Mouse (Mus musculus) left cerebral cortex, postnatal 36 days (tissue): ENCODE data around the gene Cyp11a1. TPM values are rescaled to one million over a fixed set of nuclear protein-coding genes. Genes with fewer than 3 reads are reported as not detected.
A peak's percentile ranks its signal among the peaks of the same experiment; 100 is the strongest.

Source experiments
- DNase-seq, 2 experiments: peaks; one replicate each; pipeline ENCODE4 v3.0.0; 2021 to 2022; ENCODE audit warnings: low spot score in 2 of 2, mixed read lengths in 1 of 2
- intact Hi-C: fragments of 180-260 bp; cut with DNase I; formaldehyde crosslinking; loops from one replicate; pipeline ENCODE4 v1.15.1; 2025
- total RNA-seq, 2 experiments: library from RNA; stranded (reverse); gene quantifications; 2 replicates each; pipeline ENCODE4 v1.2.3; 2021

Gene Cyp11a1
- total RNA-seq, 2 experiments from 2014 or later = 3.9 to 5.6 TPM

DNA sequence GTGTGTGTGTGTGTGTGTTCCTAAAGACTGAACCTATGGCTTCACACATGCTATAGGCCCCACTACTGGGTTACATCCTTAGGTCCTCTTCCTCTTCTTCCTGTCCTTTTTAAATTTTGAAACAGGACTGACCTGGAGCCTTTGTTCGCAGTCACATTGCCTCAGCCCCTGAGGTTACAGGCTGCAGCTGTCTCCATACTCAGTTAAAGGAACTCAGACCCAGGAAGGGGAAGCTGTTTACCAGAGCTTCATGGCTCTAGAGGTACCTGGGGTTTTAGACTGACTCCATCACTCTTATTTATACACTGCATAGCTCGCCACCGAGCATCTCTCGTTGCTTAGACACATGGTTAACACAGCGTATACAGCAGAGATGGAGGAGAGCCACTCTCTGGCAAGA, 34.8 kb upstream of the Cyp11a1 start:
- intact Hi-C loops = no loop called here
- no peak for DNase-seq

DNA sequence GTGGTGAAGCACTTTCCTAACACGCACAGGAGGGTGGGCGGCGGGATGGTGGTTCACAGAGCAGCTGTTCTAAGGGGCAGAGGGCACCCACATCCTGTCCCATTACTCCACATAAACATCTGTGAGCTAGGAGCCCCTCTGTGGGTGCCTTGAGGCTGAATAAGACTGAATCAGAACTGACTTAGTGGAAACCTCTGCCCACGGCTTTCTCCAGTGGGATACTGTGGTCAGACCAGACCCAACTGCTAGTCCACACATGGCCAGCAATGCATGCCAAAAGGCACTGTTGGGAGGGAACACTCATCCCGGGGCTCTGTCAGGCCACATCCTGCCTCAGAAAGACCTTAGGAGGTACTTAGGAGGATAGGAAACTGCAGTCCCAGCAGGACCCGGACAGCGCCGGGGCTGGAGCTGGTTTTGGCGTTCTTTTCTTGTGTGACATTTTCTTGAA, 34.0 kb upstream of the Cyp11a1 start:
- intact Hi-C loops = no loop called here
- no peak for DNase-seq

DNA sequence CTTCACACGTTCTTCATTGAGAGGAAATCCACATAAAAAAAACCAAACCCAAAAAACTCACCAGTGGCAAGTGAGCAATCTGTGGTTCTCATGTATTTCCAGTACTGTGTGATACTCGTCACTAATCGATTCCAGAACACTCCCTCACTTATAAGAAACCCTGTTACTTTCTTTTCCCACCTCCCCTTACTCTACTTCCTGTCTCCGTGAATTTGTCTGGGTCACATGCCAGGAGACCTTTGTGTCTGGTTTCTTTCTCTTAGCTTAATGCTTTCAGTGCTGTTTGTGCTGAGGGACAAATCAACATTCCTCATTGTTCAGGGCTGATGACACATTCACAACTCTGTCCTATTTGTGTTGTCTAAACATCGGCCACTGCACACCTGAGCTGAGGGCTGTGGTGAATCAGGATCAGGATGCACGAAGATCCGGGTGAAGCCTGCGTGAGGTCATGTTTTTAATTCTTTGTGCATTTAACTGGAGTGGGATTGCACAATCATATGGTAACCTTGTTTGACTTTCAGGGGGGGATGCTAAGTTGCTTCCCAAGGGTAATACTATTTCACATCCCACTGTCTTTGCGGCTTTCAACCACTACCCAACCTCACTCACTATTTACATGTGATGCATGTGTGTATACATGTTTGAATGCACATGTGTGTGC, 33.3 kb upstream of the Cyp11a1 start:
- DNase-seq = no peak
- intact Hi-C loops = no loop called here

DNA sequence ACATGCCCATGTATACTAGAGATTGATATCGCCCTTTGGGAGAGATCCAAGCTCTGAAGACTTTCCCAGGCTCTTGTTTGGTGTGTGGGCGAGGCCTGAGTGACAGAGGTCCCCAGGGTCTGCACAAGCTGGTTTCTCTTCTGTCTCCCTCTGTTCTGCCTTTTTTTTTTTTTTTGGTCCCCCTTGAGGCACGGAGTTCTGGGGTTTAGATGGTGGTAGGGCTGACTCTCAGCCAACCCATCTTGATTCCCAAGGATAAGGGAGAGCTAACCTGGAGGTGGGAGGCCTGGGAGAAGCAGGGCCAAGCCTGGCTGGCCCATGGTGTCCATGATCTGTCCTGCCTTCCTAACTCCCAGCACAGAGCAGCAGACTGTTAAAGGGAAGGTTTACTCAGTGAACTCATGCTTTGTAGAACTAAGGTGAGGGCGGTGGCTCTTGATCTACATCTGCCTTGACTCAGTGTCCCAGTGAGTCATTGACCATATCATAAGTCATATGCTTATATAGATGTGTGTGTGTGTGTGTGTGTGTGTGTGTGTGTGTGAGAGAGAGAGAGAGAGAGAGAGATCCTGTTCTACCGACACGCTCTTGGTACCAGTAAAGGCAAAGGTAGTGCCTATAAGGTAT, 32.7 kb upstream of the Cyp11a1 start:
- intact Hi-C loops = no loop called here
- DNase-seq = no peak

DNA sequence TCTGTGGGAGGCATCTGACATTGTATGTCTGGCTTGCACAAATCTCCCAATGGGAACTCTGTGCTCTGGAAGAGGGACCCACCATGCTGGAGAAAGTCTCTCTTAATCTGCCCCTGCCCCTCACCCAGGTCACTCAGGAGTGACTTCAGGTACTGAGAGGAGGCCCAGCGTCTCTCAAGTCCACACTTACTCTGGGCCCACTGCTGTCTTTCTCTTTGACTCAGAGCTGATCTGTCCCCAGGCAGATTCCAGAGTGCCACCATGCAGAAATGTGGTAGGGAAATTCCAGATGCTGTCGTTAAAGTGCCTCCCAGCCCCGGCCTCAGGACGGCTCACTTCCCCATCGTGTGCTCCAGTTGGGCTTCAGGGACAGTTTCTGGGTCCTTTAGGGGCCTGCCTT, 32.0 kb upstream of the Cyp11a1 start:
- intact Hi-C loops = no loop called here
- DNase-seq = no peak

DNA sequence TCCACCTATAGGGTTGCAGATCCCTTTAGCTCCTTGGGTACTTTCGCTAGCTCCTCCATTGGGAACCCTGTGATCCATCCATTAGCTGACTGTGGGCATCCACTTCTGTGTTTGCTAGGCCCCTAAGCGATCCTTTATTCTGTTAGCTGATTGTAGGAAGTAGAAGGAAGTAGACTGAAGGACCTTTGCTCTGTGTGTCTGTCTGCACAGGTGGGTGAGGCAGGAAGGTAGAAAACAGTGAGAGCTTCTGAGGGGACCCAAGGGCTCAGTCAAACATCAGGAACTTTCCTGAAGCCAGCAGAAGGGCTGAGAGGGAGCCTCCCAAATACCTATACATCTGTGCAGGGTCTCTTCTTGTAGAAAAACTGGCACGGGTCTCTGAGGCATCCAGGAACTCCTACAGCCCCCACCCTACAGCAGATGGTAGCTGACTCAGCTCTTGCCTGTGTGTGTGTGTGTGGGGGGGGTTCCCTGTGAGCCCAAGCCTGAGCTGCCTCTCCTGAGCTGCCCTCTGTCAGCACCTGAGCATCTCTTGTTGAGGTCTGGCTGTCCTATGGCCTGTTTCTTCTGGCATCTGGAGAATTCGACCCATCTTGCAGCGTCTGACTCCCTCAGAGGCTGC, 30.9 kb upstream of the Cyp11a1 start:
- intact Hi-C loops = no loop called here
- no peak for DNase-seq

DNA sequence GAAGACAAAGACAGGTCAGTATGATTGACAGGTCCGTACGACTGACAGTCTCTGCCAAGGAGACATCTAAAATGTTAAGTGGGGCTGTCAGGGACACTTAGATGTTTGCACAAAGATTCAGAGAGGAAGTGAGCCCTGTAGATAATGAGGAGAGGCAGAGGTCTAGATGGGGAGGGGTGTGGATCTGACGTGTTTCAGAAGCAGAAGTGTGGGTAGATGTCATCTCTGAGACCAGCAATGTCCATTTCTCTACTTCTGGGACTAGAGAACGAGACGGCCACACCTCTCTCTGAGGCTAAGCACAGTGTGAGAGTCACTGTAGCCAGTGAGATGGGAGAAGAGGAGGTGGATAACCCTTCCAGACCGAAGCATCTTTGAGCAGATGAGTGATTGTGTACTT, 28.2 kb upstream of the Cyp11a1 start:
- no peak for DNase-seq

DNA sequence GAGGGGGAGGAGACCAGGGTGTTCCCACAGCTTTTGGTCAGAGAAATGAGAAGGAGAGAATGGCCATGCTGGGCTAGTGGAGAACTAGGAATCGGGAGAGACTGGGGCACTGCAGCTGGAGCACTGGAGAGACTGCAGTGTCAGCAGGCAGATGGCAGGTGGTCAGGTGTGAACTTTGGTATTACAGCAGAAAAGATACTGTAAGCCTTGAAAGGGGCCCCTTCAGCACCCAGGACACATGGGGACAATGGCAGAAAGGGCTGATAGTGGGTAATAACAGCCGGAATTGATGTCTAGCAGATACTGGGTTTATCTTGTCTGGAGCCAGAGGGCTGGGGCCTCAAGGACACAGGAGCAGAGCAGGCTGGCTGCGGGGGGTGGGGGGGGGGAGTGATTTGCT, 27.4 kb upstream of the Cyp11a1 start:
- DNase-seq = no peak
- intact Hi-C loops = no loop called here

More for the DNA sequence above, 28.2 kb upstream of the Cyp11a1 start:
- intact Hi-C loops = no loop called here

DNA sequence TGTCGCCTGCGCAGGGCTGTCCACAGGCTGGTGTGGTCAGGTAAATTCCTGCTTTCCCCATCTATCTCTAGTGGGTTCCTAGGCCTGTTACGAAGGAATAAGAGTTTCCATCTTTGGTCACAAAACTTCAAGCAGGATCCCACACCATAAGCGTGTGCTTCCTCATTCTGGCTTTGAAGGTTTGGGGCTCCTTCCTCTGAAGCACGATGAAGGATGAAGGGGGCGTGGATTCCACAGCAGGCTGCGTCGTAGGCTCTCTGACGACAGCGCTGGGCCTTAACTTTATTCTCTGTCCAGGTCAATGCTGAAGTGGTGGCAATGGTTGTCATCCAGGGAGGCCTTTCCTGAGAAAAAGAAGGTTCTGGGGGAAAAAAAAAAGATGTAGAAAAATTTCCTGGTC, 25.6 kb upstream of the Cyp11a1 start:
- intact Hi-C loops = no loop called here
- DNase-seq = no peak

DNA sequence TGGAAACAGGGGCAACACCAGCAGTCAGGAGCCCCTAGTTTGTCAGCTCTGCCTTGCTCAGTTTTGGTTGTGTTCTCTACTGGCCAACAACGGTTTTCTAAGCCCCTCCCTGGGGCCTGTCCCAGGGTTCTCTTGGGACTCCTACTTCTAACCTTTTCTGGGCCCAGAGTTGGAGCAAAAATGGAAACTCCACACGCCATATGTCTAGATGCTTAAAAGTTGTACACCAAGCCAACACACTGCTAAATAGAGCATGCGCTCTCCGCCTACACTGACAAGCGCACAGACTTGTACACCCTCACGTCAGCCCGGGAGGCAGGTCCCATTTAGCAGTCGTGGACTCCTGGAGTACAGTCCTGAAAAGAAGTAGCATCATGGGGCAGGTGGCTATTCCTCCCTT, 20.9 kb upstream of the Cyp11a1 start:
- peak; percentile 71 to 82 for DNase-seq
- intact Hi-C loops = no loop called here

DNA sequence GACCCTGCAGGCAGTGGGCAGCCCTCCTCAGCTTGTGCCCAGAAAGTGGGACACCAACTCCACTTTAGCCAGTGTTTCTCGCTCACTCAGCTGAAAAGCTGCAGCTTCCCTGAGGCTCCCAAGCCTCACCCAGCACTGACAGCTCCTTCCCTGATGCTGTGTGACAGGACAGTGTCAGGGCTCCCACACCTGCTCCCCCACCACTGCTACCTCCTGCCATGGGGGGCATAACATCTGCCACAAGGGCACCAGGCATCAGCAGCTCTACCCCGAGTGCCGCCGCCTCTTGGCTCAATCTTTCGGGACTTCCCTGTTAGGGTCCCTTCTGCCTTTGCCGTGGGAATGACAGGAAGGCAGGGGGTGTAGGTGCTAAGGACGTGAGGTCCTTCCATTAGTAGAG, 19.9 kb upstream of the Cyp11a1 start:
- no peak for DNase-seq
- intact Hi-C loops = no loop called here

DNA sequence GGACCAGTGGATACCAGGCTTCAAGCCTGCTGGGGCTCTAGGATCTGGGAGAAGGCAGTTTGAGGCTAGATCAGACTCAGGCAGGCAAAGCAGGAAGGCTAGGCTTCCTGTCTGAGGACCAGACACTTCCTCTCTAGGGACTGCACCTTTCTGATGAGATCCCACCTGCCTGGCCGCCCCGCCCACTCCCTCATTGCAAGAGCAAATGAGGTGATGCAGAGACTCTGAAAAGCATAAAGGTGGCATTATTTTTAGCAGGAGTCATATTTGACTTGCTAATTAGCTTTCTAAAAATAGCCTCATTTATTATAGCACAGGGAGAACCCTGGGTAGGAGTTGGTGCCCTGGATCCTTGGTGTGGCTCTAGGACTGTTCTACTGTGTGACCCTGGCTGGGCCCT, 18.1 kb upstream of the Cyp11a1 start:
- intact Hi-C loops = no loop called here
- DNase-seq = no peak

DNA sequence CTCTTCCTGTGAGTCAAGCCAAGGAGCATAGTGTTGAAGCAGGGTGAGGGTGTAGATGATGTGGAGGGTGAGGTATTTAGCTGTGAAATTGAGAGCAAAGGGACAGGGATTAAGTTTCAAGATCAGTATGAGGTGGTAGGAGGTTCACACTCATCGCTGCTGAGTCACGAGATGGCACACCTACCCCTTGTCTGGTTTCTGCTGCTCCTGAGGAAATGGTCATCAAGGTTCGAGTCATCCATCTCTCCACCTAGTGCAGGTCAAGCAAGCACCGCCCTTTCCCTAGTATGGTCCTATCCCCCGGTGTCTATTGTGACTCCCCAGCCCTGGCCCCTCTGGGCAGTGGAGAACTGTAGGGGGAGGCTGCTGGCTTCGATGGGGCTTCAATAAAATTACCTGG, 16.9 kb upstream of the Cyp11a1 start:
- no peak for DNase-seq
- intact Hi-C loops = no loop called here

DNA sequence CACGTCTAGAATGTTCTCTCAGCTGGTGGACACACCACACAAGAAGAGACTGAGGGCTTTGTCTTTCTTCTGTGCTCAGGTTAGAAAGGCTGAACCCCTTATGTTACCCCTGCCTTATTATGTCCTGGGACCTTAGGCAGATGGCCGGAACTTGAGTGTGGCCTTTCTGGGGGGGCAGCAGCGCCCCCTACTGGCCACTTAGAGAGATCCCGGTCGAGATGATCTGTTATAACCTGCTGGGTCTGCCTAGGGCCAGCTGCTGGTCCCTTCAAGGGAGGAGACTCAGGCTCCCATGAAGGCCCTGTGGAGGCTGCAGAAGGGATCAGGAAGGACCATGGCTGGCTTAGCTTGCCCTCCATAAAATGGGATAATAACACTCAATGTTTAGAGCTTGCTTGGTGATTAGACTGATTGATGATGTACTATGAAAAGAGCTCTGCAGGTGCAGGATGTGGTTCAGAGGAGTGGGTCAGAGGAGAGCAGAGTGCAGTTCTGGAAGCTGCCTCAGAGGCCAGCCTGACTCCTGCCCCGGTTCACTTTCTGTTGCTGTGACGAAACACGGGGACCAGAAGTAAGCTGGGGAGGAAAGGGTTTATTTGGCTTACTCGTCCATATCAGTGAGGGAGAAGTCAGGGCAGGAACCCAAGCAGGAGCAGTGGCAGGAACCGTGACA, 15.6 kb upstream of the Cyp11a1 start:
- DNase-seq = no peak
- intact Hi-C loops = loop anchor here (10.0 kb wide), 1 partner anchor 316 kb away; no protein-coding TSS in a partner anchor

DNA sequence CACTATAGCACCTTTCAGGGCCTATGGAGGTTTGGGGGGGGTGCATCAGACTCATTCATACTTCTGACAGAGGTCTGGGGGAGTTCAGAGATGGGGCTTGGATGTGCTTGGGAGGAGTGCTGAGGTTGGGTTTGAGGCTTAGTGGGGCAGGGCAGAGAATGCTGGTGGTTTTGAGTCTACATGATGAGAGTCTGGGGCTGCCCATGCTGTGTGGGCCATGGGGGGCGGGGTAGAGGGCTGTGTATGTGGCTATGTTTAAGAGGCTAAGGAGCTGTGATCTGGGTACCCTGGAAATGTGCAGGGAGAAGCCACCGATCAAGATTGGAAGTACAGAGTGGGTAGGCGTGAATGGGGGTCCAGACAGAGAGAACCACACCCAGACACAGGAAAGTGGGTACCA, 14.2 kb upstream of the Cyp11a1 start:
- no peak for DNase-seq
- intact Hi-C loops = loop anchor here (10.0 kb wide), 1 partner anchor 317 kb away; no protein-coding TSS in a partner anchor

DNA sequence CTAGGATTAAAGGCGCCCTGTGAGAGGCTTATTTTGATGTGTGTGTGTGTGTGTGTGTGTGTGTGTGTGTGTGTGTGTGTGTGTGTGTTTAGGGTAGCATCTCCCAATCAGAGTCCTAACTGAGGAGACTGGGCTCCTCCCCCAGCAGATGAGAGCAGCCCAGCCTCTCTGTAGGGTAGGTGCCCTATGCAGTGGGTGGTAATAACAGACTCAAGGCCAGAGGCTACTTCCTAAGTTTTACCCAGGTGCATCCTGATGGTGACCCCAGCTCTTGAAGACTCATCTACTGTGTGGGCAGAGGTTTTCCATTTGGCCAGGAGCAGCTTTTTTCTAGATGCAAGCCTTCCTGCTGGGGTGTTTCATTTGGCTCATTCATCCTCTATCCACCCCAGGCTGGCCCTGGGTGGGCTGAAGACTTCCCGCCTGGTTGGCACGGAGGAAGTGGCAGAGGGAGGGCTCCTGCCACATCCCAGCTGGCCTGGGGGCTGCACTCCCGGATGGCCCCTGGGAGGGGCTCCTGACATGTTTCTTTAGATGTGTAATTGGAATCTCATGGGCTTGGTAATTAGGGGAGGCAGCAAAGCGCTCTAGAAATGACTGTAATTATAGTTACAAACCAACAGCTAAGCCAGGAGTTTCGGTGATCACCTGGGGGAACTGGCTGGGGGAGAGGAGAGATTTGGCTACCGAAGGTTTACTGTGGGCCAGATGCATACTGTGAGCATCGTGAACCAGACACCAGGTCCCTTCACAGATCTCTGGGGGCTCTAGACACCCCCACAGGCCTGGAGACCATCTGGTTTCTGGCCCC, 13.2 kb upstream of the Cyp11a1 start:
- intact Hi-C loops = loop anchor here (10.0 kb wide), 1 partner anchor 318 kb away; no protein-coding TSS in a partner anchor
- no peak for DNase-seq

DNA sequence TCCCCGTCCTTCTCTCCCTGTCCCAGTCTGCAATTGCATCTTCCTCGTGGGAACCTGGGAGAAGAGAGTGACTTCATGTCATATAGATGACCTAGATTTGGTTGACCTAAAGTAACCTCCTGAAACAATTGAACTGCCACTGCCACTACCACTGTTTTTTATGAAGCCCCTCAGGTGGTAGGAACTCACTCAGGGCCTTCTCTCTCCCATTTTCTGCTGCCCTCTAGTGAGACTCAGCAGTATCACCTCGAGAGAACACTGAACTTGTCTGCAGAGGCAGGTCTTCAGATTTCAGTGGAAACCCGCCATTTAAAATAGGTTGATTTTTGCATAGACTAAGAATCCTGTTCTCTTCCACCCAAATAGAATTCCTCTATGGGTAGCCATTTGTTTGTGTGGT, 10.9 kb upstream of the Cyp11a1 start:
- intact Hi-C loops = loop anchor here (5.0 to 10.0 kb wide), 2 partner anchors 233 to 320 kb away; no protein-coding TSS in a partner anchor
- no peak for DNase-seq

DNA sequence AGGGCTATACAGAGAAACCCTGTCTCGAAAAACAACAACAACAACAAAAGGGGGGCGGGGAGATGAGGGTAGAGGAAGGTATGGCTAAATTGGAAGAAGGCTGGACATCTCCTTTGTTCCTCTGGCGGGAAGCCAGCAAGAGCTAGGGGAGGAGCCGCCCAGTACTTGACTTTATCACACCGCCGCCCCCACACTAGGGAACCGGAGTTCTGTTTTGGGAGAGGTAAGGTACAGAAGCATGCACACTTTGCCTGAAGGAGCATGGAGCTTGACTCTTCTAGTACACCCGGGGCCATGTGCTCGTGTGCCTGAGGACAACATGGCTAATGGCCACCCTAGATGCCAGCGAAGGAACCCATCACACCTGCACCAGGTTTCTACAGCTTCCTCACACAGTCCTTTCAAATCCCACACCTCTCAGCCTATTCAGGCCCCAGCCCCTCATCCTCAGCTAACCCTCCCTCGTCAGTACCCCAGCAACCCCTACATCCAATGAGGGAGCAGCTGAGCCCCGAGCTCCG, 8.6 kb upstream of the Cyp11a1 start:
- no peak for DNase-seq

DNA sequence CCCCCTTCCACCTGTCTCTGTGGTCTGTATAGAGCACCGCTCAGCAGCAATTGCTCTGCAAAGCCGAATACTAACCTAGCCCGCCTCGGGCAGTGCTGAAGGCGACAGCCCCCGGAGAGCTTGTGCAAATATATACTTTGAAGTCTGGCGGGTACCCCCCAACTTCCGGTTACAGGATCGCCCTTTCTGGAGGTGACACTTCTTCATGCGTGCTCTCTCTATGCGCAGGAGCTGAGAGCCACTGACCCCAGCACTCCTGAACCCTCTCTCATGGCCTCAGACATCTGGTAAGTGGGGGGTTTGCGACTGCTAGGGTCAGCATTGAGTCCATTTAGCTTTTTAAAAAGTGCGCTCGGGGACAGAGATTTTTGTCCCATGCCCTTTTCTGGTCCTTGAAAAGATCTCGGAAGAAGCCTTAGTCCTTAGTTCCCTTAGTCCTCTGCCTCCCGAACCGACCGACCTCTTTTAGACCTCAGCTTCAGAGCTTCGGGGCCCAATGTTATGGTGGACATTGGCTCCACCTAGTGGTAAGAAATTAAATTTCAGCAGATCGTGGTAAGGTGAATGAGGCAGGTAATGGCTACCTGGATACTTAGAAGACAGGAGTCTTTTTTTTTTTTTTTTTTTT, 8.1 kb upstream of the Cyp11a1 start:
- intact Hi-C loops = loop anchor here (2.0 to 10.0 kb wide), 4 partner anchors 63 to 323 kb away; no protein-coding TSS in a partner anchor

More for the DNA sequence above, 8.6 kb upstream of the Cyp11a1 start:
- intact Hi-C loops = loop anchor here (2.0 to 10.0 kb wide), 4 partner anchors 63 to 323 kb away; no protein-coding TSS in a partner anchor

More for the DNA sequence above, 8.1 kb upstream of the Cyp11a1 start:
- peak; percentile 50 to 58 for DNase-seq
